Mouse (Mus musculus): ENCODE data around the gene Dpy19l3.

DNA sequence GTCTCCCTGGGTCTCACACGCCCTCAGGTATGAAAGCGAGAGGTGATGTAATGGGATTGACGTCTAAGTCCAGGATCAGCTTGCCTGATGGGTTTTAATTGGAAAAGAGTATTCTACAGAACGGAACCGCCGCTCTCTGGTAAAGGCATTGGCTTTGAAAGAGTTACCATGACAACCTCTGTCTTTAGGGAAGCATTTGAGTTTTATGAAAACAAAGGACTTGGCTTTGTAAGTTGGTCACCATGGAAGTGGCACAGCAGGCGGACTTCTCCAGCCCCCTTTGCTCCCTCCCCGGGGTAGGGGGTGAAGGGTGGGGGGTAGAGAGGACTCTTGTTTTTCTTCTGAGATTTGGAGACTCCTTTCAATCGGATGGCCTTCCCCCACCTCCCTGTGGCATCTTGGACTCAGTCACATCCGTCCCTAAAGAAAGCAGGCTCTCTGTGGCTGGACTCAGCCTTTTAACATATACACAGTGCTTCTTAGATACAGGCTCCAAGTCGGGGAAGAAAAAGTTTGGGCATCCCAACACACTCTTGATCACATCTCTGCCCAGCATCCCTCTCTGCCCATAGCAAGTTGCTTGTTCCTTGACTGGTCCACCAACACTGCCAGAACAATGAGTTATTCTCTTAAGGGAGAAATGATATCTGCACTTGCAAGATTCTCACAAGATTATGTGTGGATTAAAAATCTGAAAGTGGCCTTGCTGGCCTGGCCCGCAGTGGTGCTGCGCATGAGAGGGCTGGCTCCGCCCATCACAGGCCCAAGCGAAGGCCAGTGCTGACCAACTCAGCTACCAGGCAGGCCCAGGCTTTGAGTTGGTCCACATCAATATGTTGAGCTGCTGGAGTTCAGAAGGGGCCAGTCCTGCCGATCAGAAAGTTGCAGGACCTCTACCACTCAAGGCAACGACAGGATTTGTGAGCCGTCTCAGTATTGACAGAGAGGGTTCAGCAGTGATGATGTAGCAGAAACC is 85.9 kb downstream of the Dpy19l3 start:
- TF ChIP-seq POLR2A (IDR thresholded peaks at IDR 0.05; ENCODE audit: low read depth, low read length) (no peak), CTCF (IDR thresholded peaks at IDR 0.05; ENCODE audit: extremely low read depth, insufficient read depth, insufficient read length, insufficient replicate concordance) (no peak)

Data from spleen, adult 2 months (tissue).